Mouse (Mus musculus) cerebellum, adult (tissue): Measurements from ENCODE around the gene Slc18a3.

Experiments used
- ATAC-seq: cut with Nextera tagmentation; 2 replicates; pipeline ENCODE4 v1.9.2; 2017; ENCODE audit warnings: mild to moderate bottlenecking, moderate library complexity, mixed read lengths; ENCODE audit not compliant: insufficient number of reproducible peaks, low FRiP score, low TSS enrichment

The Slc18a3 gene

GRCm38 (mm10) chr14:32464601-32465505 lies at the start of gene Slc18a3:
Gene Slc18a3 (minus strand): TSS chr14:32464850.
- ATAC-seq: no peak

GRCm38 (mm10) chr14:32513336-32514032 lies 48.8 kb upstream of the Slc18a3 start, which contains the start of gene Ercc6:
Gene Ercc6 (plus strand): TSS chr14:32513521.
- ATAC-seq: peak; percentile 89

- ATAC-seq: no peak
These were observed 48.3 kb upstream of the Slc18a3 start for GRCm38 (mm10) chr14:32512912-32513311.

GRCm38 (mm10) chr14:32509443-32509961 lies 44.9 kb upstream of the Slc18a3 start:
- no peak for ATAC-seq

GRCm38 (mm10) chr14:32508105-32508835 lies 43.6 kb upstream of the Slc18a3 start:
- ATAC-seq: no peak

- no peak for ATAC-seq
These were observed 42.6 kb upstream of the Slc18a3 start for GRCm38 (mm10) chr14:32507216-32507615.

GRCm38 (mm10) chr14:32506329-32506728 lies 41.7 kb upstream of the Slc18a3 start:
- ATAC-seq: no peak

- no peak for ATAC-seq
These were observed 39.2 kb upstream of the Slc18a3 start for GRCm38 (mm10) chr14:32503897-32504296.

GRCm38 (mm10) chr14:32502764-32503688 lies 38.4 kb upstream of the Slc18a3 start:
- ATAC-seq: no peak

- ATAC-seq: no peak
These were observed 36.7 kb upstream of the Slc18a3 start for GRCm38 (mm10) chr14:32501303-32501702.

- ATAC-seq: no peak
These were observed 31.6 kb upstream of the Slc18a3 start for GRCm38 (mm10) chr14:32496115-32496850.

- ATAC-seq: no peak
These were observed 27.9 kb upstream of the Slc18a3 start for GRCm38 (mm10) chr14:32492521-32492920.

- 0 out of 2 replicates have a peak, but pooled peaks have one; percentile 38 for ATAC-seq
These were observed 17.4 kb upstream of the Slc18a3 start for GRCm38 (mm10) chr14:32482061-32482460.

GRCm38 (mm10) chr14:32477581-32477980 lies 12.9 kb upstream of the Slc18a3 start:
- no peak for ATAC-seq

- ATAC-seq: no peak
These were observed 11.9 kb upstream of the Slc18a3 start for GRCm38 (mm10) chr14:32476559-32476958.

- peak; percentile 86 for ATAC-seq
These were observed 8.3 kb upstream of the Slc18a3 start for GRCm38 (mm10) chr14:32472996-32473395.

GRCm38 (mm10) chr14:32467606-32468005 lies 3.0 kb upstream of the Slc18a3 start:
- no peak for ATAC-seq

GRCm38 (mm10) chr14:32465889-32466288 lies 1.2 kb upstream of the Slc18a3 start, which contains the start of gene Chat:
Gene Chat (minus strand): TSS chr14:32465989.
- ATAC-seq: no peak

- ATAC-seq: no peak
These were observed 838 bp upstream of the Slc18a3 start for GRCm38 (mm10) chr14:32465506-32465870.
